8 mouse cellular contexts compared by ENCODE assay signal in genomic region chr13:55715167-55715512, GRCm38 (mm10). TPM values are rescaled to one million over a fixed set of nuclear protein-coding genes. Genes with fewer than 3 reads are reported as not detected.
A peak's percentile ranks its signal among the peaks of the same experiment; 100 is the strongest.
DNase-seq lines count a peak whose midpoint lies in the region; ATAC-seq and TF ChIP-seq lines count a peak whose summit lies in the region.

No protein-coding gene starts in this region.

- ATAC-seq in embryonic facial prominence, embryonic 14.5 days (ENCODE audit: low read depth) = no peak
- no peak for ATAC-seq in intestine, postnatal 0 days
- ATAC-seq in neural tube, embryonic 14.5 days (ENCODE audit: low read depth) = 0 out of 2 replicates have a peak, but pooled peaks have one; percentile 19

- H3K79me2 ChIP-seq in liver, adult 2 months (ENCODE audit: control insufficient read depth, insufficient read depth, low read length) = peaks cover 22% of the 10 kb centered on the region; the same call in 1 of the 2 replicates

- no peak for TF ChIP-seq CTCF in liver, adult 2 months (IDR thresholded peaks at IDR 0.05; ENCODE audit: low read depth, low read length)
- no peak for TF ChIP-seq CTCF in intestine, postnatal 0 days (IDR thresholded peaks at IDR 0.05; ENCODE audit: low read depth)

- peak overlapping the region; percentile 89 for H3K27ac ChIP-seq in liver, adult 2 months (replicated peaks; ENCODE audit: insufficient read depth, low read depth, low read length)
- peak overlapping the region; percentile 83 for H3K27ac ChIP-seq in embryonic facial prominence, embryonic 14.5 days (replicated peaks; ENCODE audit: low read depth, low read length)
- peak overlapping the region; percentile 90 for H3K27ac ChIP-seq in intestine, postnatal 0 days (ENCODE audit: low read depth, low read length)
- H3K27ac ChIP-seq in neural tube, embryonic 14.5 days (ENCODE audit: low read depth, low read length) = peak overlapping the region; percentile 98

- H3K9me3 ChIP-seq in embryonic facial prominence, embryonic 14.5 days (ENCODE audit: control insufficient read depth, low read length) = no peaks in the 10 kb centered on the region
- H3K9me3 ChIP-seq in intestine, postnatal 0 days (ENCODE audit: control insufficient read depth) = no peaks in the 10 kb centered on the region
- no peaks in the 10 kb centered on the region for H3K9me3 ChIP-seq in neural tube, embryonic 14.5 days (ENCODE audit: control insufficient read depth, low read length)

- H3K4me2 ChIP-seq in embryonic facial prominence, embryonic 14.5 days (ENCODE audit: low read depth, low read length) = peak overlapping the region; percentile 61
- H3K4me2 ChIP-seq in intestine, postnatal 0 days (replicated peaks; ENCODE audit: low read depth) = peak overlapping the region; percentile 76
- peak overlapping the region; percentile 68 for H3K4me2 ChIP-seq in neural tube, embryonic 14.5 days (ENCODE audit: low read depth, low read length)

- no peaks in the 10 kb centered on the region for H3K27me3 ChIP-seq in liver, adult 2 months (ENCODE audit: control insufficient read depth, insufficient read depth, low read length)
- H3K27me3 ChIP-seq in embryonic facial prominence, embryonic 14.5 days (replicated peaks; ENCODE audit: control insufficient read depth, insufficient read depth, low read length) = no peaks in the 10 kb centered on the region
- no peaks in the 10 kb centered on the region for H3K27me3 ChIP-seq in intestine, postnatal 0 days (replicated peaks; ENCODE audit: control insufficient read depth, insufficient read depth, low read length)
- H3K27me3 ChIP-seq in neural tube, embryonic 14.5 days (ENCODE audit: control insufficient read depth, insufficient read depth, low read length) = no peaks in the 10 kb centered on the region

- H3K36me3 ChIP-seq in liver, adult 2 months (ENCODE audit: control insufficient read depth, insufficient read depth, low read length) = no peaks in the 10 kb centered on the region
- peaks cover 22% of the 10 kb centered on the region for H3K36me3 ChIP-seq in embryonic facial prominence, embryonic 14.5 days (ENCODE audit: control insufficient read depth, insufficient read depth, low read length)
- H3K36me3 ChIP-seq in intestine, postnatal 0 days (ENCODE audit: control insufficient read depth, insufficient read depth) = peaks cover 8% of the 10 kb centered on the region
- H3K36me3 ChIP-seq in neural tube, embryonic 14.5 days (ENCODE audit: control insufficient read depth, insufficient read depth, low read length) = peaks cover 6% of the 10 kb centered on the region; the same call in 1 of the 2 replicates

- peak overlapping the region; percentile 93 for H3K9ac ChIP-seq in liver, adult 2 months (ENCODE audit: low read depth, low read length)
- H3K9ac ChIP-seq in embryonic facial prominence, embryonic 14.5 days (ENCODE audit: low read depth, low read length) = peak overlapping the region; percentile 95
- H3K9ac ChIP-seq in intestine, postnatal 0 days (ENCODE audit: low read depth, low read length) = peak overlapping the region; percentile 97
- peak overlapping the region; percentile 89 for H3K9ac ChIP-seq in neural tube, embryonic 14.5 days (replicated peaks; ENCODE audit: low read depth, low read length)

- TF ChIP-seq POLR2A in liver, adult 2 months (IDR thresholded peaks at IDR 0.05; ENCODE audit: extremely low read depth, insufficient read depth, low read length) = no peak

- H3K4me3 ChIP-seq in liver, adult 2 months (ENCODE audit: insufficient read depth, low read depth, low read length) = peak overlapping the region; percentile 80
- H3K4me3 ChIP-seq in embryonic facial prominence, embryonic 14.5 days (ENCODE audit: low read depth, low read length) = peak overlapping the region; percentile 92
- H3K4me3 ChIP-seq in intestine, postnatal 0 days (ENCODE audit: low read depth, low read length) = peak overlapping the region; percentile 82
- peak overlapping the region; percentile 92 for H3K4me3 ChIP-seq in neural tube, embryonic 14.5 days (ENCODE audit: low read depth, low read length)

- no peak for DNase-seq in liver, adult 2 months (ENCODE audit: extremely low read depth, low read depth, low spot score)
- DNase-seq in liver = no peak
- no peak for DNase-seq in embryonic facial prominence, embryonic 14.5 days (ENCODE audit: low spot score)
- DNase-seq in adrenal gland, adult (ENCODE audit: inconsistent age in 2 of 2, low spot score in 1 of 2) = no peak
- DNase-seq in urinary bladder, postnatal 36 days (ENCODE audit: low spot score in 2 of 2) = no peak
- no peak for DNase-seq in right cerebral cortex, adult 2 months (ENCODE audit: low spot score in 2 of 2)

- WGBS in liver, adult 2 months = under 1% methylated on average over 5 of the region's 5 CpGs
- 5% methylated on average over 5 of the region's 5 CpGs for WGBS in embryonic facial prominence, embryonic 14.5 days
- 4% methylated on average over 5 of the region's 5 CpGs for WGBS in intestine, postnatal 0 days
- 7% methylated on average over 5 of the region's 5 CpGs for WGBS in neural tube, embryonic 14.5 days

- H3K4me1 ChIP-seq in liver, adult 2 months (ENCODE audit: control insufficient read depth, insufficient read depth, low read length) = peaks cover 11% of the 10 kb centered on the region
- peaks cover 5% of the 10 kb centered on the region; the same call in 1 of the 2 replicates for H3K4me1 ChIP-seq in embryonic facial prominence, embryonic 14.5 days (ENCODE audit: control insufficient read depth, insufficient read depth, low read length)
- no peaks in the 10 kb centered on the region for H3K4me1 ChIP-seq in intestine, postnatal 0 days (replicated peaks; ENCODE audit: control insufficient read depth, insufficient read depth, low read length)
- H3K4me1 ChIP-seq in neural tube, embryonic 14.5 days (ENCODE audit: control insufficient read depth, insufficient read depth, low read length) = 0 out of 2 replicates have a peak, but pooled peaks cover 11% of the 10 kb centered on the region

RNA-seq across cellular contexts. Expression of gene Txndc15, which starts 0.7 kb away (rescaled TPM):
- 99.1 and 101 TPM in 2 replicates for total RNA-seq in liver, adult 2 months (2014; rRNA removed)
- polyA plus RNA-seq in liver, adult 2 months (2012; rRNA removed) = 74.1 and 77.6 TPM in 2 replicates
- 98.9 and 99.8 TPM in 2 replicates for polyA plus RNA-seq in embryonic facial prominence, embryonic 14.5 days (2014; fragmentation: Nextera tagmentation; extraction: Ambion mirVana)
- polyA plus RNA-seq in intestine, postnatal 0 days (2015; fragmentation: Nextera tagmentation; extraction: Ambion mirVana) = 68.4 and 69.5 TPM in 2 replicates
- 150 and 156 TPM in 2 replicates for polyA plus RNA-seq in neural tube, embryonic 14.5 days (2014; fragmentation: Nextera tagmentation; extraction: Ambion mirVana)

RNA-seq across cellular contexts. Expression of gene Pcbd2, which starts 12.0 kb away (rescaled TPM):
- total RNA-seq in liver, adult 2 months (2014; rRNA removed) = 36.0 and 40.7 TPM in 2 replicates
- 32.7 and 44.9 TPM in 2 replicates for polyA plus RNA-seq in liver, adult 2 months (2012; rRNA removed)
- 45.2 and 49.2 TPM in 2 replicates for polyA plus RNA-seq in embryonic facial prominence, embryonic 14.5 days (2014; fragmentation: Nextera tagmentation; extraction: Ambion mirVana)
- polyA plus RNA-seq in intestine, postnatal 0 days (2015; fragmentation: Nextera tagmentation; extraction: Ambion mirVana) = 70.5 and 72.0 TPM in 2 replicates
- 19.6 and 23.9 TPM in 2 replicates for polyA plus RNA-seq in neural tube, embryonic 14.5 days (2014; fragmentation: Nextera tagmentation; extraction: Ambion mirVana)

RNA-seq across cellular contexts. Expression of gene B230219D22Rik, which starts 22.2 kb away (rescaled TPM):
- total RNA-seq in liver, adult 2 months (2014; rRNA removed) = 17.1 and 23.0 TPM in 2 replicates
- polyA plus RNA-seq in liver, adult 2 months (2012; rRNA removed) = 12.3 and 12.9 TPM in 2 replicates
- 57.5 and 60.8 TPM in 2 replicates for polyA plus RNA-seq in embryonic facial prominence, embryonic 14.5 days (2014; fragmentation: Nextera tagmentation; extraction: Ambion mirVana)
- polyA plus RNA-seq in intestine, postnatal 0 days (2015; fragmentation: Nextera tagmentation; extraction: Ambion mirVana) = 20.4 and 21.8 TPM in 2 replicates
- 97.6 and 107 TPM in 2 replicates for polyA plus RNA-seq in neural tube, embryonic 14.5 days (2014; fragmentation: Nextera tagmentation; extraction: Ambion mirVana)
